Mouse (Mus musculus): ENCODE results near the gene B4galt4.
"Not testable (repeated sequence)": the region's sequence is repeated elsewhere in the genome, so short reads cannot be mapped to it uniquely, and the experiment has no call there.

B4galt4 gene

GRCm38 (mm10) chr16:38742113-38742658 is at the start of gene B4galt4:
TSS of gene B4galt4 (plus strand) at chr16:38742264.
- peak; percentile 89 for DNase-seq

- DNase-seq: no peak
Measured at GRCm38 (mm10) chr16:38694906-38695540, 47.0 kb upstream of the B4galt4 start.

- DNase-seq: no peak
Measured at GRCm38 (mm10) chr16:38695557-38695956, 46.5 kb upstream of the B4galt4 start.

- DNase-seq: no peak
Measured at GRCm38 (mm10) chr16:38697611-38698010, 44.5 kb upstream of the B4galt4 start.

GRCm38 (mm10) chr16:38700392-38701162 is 41.5 kb upstream of the B4galt4 start:
- DNase-seq: peak; percentile 44

GRCm38 (mm10) chr16:38701492-38702185 is 40.4 kb upstream of the B4galt4 start:
- no peak for DNase-seq

- DNase-seq: no peak
Measured at GRCm38 (mm10) chr16:38702316-38702715, 39.7 kb upstream of the B4galt4 start.

- peak; percentile 23 for DNase-seq
Measured at GRCm38 (mm10) chr16:38703501-38703900, 38.6 kb upstream of the B4galt4 start.

GRCm38 (mm10) chr16:38705531-38706281 is 36.4 kb upstream of the B4galt4 start:
- DNase-seq: peak; percentile 58

GRCm38 (mm10) chr16:38706782-38707181 is 35.3 kb upstream of the B4galt4 start:
- DNase-seq: peak; percentile 80

- DNase-seq: no peak
Measured at GRCm38 (mm10) chr16:38708962-38709520, 33.0 kb upstream of the B4galt4 start.

- no peak for DNase-seq
Measured at GRCm38 (mm10) chr16:38711245-38711644, 30.8 kb upstream of the B4galt4 start.

GRCm38 (mm10) chr16:38712105-38712504 is 30.0 kb upstream of the B4galt4 start:
- no peak for DNase-seq

GRCm38 (mm10) chr16:38712581-38713403 is 29.3 kb upstream of the B4galt4 start, which contains the start of gene Arhgap31:
TSS of gene Arhgap31 (minus strand) at chr16:38713274.
- DNase-seq: peak; percentile 94

GRCm38 (mm10) chr16:38713404-38714258 is 28.4 kb upstream of the B4galt4 start:
- no peak for DNase-seq

GRCm38 (mm10) chr16:38714259-38714526 is 27.9 kb upstream of the B4galt4 start:
- not testable (repeated sequence) for DNase-seq

- no peak for DNase-seq
Measured at GRCm38 (mm10) chr16:38721377-38721776, 20.7 kb upstream of the B4galt4 start.

- peak; percentile 42 for DNase-seq
Measured at GRCm38 (mm10) chr16:38724256-38724655, 17.8 kb upstream of the B4galt4 start.

- peak; percentile 77 for DNase-seq
Measured at GRCm38 (mm10) chr16:38724974-38725373, 17.1 kb upstream of the B4galt4 start.

- no peak for DNase-seq
Measured at GRCm38 (mm10) chr16:38728576-38729132, 13.4 kb upstream of the B4galt4 start.

Measured in lung, postnatal 10 days (tissue).